Comparison of ENCODE assay signal across 8 mouse cellular contexts in genomic region chr8:56551361-56551852, GRCm38 (mm10). TPM values are rescaled to one million over a fixed set of nuclear protein-coding genes. Genes with fewer than 3 reads are reported as not detected.
DNase-seq lines count a peak whose midpoint lies in the region; ATAC-seq lines count a peak whose summit lies in the region.

No protein-coding gene starts in this region.

- H3K27me3 ChIP-seq in hindbrain, embryonic 13.5 days = no peaks in the 10 kb centered on the region

- H3K4me1 ChIP-seq in hindbrain, embryonic 13.5 days (replicated peaks) = peaks cover 16% of the 10 kb centered on the region

- peak overlapping the region; percentile 94 for H3K4me3 ChIP-seq in hindbrain, embryonic 13.5 days

- WGBS in hindbrain, embryonic 13.5 days = under 1% methylated on average over 28 of the region's 28 CpGs

- H3K9me3 ChIP-seq in hindbrain, embryonic 13.5 days = no peaks in the 10 kb centered on the region

- ATAC-seq in hindbrain, embryonic 13.5 days (ENCODE audit: low FRiP score) = peak; percentile 98

- peak; percentile 96 for DNase-seq in R1 (ENCODE audit: low read depth, low spot score)
- peak; percentile 89 to 90 for DNase-seq in cerebellum, postnatal 14 days
- peak; percentile 87 to 88 for DNase-seq in frontal cortex, postnatal 14 days (ENCODE audit: low spot score in 2 of 2)
- peak; percentile 59 to 72 for DNase-seq in layer of hippocampus, postnatal 25 days (ENCODE audit: extremely low spot score in 1 of 2, low spot score in 1 of 2)
- peak; percentile 94 for DNase-seq in lung, postnatal 25 days (ENCODE audit: low spot score)
- peak; percentile 81 for DNase-seq in retina, postnatal 7 days (ENCODE audit: low read depth, low spot score)
- peak; percentile 38 for DNase-seq in urinary bladder, adult 2 months (ENCODE audit: low spot score)

- peak overlapping the region; percentile 83 for H3K9ac ChIP-seq in hindbrain, embryonic 13.5 days

- H3K4me2 ChIP-seq in hindbrain, embryonic 13.5 days = peak overlapping the region; percentile 73

- peak overlapping the region; percentile 92 for H3K27ac ChIP-seq in hindbrain, embryonic 13.5 days

- H3K36me3 ChIP-seq in hindbrain, embryonic 13.5 days = no peaks in the 10 kb centered on the region

RNA-seq across cellular contexts. Expression of gene Fbxo8, which starts 0.5 kb away (rescaled TPM):
- 39.4 and 42.6 TPM in 2 replicates for polyA plus RNA-seq in hindbrain, embryonic 13.5 days (2015; fragmentation: Nextera tagmentation; extraction: Ambion mirVana)
- 10 to 100 TPM; 28.6 to 35.2 TPM for total RNA-seq in layer of hippocampus, postnatal 25 days (2021)
- polyA plus RNA-seq in urinary bladder, adult 2 months (2012; rRNA removed) = 33.9 and 36.5 TPM in 2 replicates

RNA-seq across cellular contexts. Expression of gene Cep44, which starts 0.6 kb away (rescaled TPM):
- polyA plus RNA-seq in hindbrain, embryonic 13.5 days (2015; fragmentation: Nextera tagmentation; extraction: Ambion mirVana) = 27.2 and 30.0 TPM in 2 replicates
- 10 to 100 TPM; 18.7 to 26.3 TPM for total RNA-seq in layer of hippocampus, postnatal 25 days (2021)
- 19.4 and 25.5 TPM in 2 replicates for polyA plus RNA-seq in urinary bladder, adult 2 months (2012; rRNA removed)

Comparison
In these comparisons a context has a peak if more than half of its experiments do, and no peak if none do; other contexts are left out.
1. Peak in every context shown above with its lines: DNase-seq, ATAC-seq, H3K4me3 ChIP-seq and H3K27ac ChIP-seq.
2. DNase-seq: peak in every context shown above with its lines; median percentile 96 in R1; 94 in lung, postnatal 25 days; 90 in cerebellum, postnatal 14 days; 88 in frontal cortex, postnatal 14 days; 81 in retina, postnatal 7 days; 66 in layer of hippocampus, postnatal 25 days; 38 in urinary bladder, adult 2 months.